Mouse (Mus musculus): ENCODE data around the gene Nek7.

DNA sequence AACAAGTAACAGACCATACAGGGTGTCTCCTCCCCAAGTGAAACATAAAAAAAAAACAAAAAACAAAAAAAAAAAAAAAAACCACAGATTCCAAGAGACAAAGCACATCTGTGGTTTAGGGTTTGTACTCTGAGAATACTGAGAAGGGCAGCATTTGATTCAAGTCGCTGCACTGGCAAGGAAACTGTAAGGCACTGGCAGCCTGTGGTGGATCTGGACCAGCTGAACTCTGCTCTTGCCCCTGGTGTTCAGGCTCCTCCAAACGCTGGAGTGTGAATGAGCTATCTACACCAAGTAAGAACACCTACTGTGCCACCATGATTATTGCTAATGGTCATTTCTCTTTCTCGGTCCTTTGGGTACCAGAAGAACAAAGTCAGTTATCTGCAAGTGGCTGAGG, 30.8 kb downstream of the Nek7 start:
- no peak for TF ChIP-seq CTCF (IDR thresholded peaks at IDR 0.05; ENCODE audit: control insufficient read depth, insufficient read depth, insufficient replicate concordance, low read depth, low read length)
- TF ChIP-seq POLR2A (IDR thresholded peaks at IDR 0.05; ENCODE audit: control insufficient read depth, low read depth, low read length), result no peak

Measured in testis, adult 2 months (tissue).